Mouse (Mus musculus) ES-E14 (cell line): ENCODE measurements around the gene Mad1l1.

Source experiments
- CHD2 ChIP-seq: IDR thresholded peaks from 2 replicates; pipeline ENCODE4 v1.6.1; 2014; ENCODE audit warnings: mild to moderate bottlenecking, low read depth, low read length, inconsistent platforms
- HCFC1 ChIP-seq: IDR thresholded peaks from 2 replicates; pipeline ENCODE4 v1.6.1; 2012; ENCODE audit warnings: low read length, inconsistent platforms, borderline replicate concordance; ENCODE audit not compliant: insufficient read depth
- MAFK ChIP-seq: IDR thresholded peaks from 2 replicates; pipeline ENCODE4 v1.6.1; 2014; ENCODE audit warnings: mild to moderate bottlenecking, low read depth, low read length, inconsistent platforms; ENCODE audit not compliant: insufficient read depth
- ZC3H11A ChIP-seq: IDR thresholded peaks from 2 replicates; pipeline ENCODE4 v1.6.1; 2012; ENCODE audit warnings: low read depth, mild to moderate bottlenecking, inconsistent platforms, low read length, borderline replicate concordance
- ZNF384 ChIP-seq: IDR thresholded peaks from 2 replicates; pipeline ENCODE4 v1.6.1; 2012; ENCODE audit warnings: low read depth, low read length, inconsistent platforms

DNA sequence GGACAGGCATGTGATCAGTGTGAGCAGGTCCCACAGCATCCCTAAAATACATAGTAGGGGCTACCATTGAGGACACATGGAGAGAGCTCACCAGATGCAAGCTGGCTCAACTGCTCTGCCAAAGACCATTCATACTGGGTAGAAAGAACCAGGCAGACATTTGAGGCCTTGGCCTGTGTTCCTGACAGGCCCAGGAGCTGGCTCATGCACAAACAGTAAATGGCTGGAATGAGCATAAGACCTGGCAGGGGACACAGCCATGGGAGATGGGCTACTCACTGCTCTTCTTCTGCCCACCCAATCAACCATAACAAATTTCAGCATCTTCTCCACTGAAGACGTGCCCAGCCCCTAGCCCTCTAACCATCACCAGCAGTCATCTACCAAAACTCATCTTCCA, 66.7 kb downstream of the Mad1l1 start:
- TF ChIP-seq HCFC1: no peak
- no peak for TF ChIP-seq ZNF384
- no peak for TF ChIP-seq CHD2
- no peak for TF ChIP-seq ZC3H11A
- no peak for TF ChIP-seq MAFK
